Mouse (Mus musculus): ENCODE data around the gene Igf2bp3. TPM values are rescaled to one million over a fixed set of nuclear protein-coding genes. Genes with fewer than 3 reads are reported as not detected.
A peak's percentile ranks its signal among the peaks of the same experiment; 100 is the strongest.

The Igf2bp3 gene
- polyA plus RNA-seq, 1 experiment, result 0.30 TPM

GRCm38 (mm10) chr6:49046976-49047375, 167.8 kb downstream of the Igf2bp3 start:
- H3K79me2 ChIP-seq (ENCODE audit: control insufficient read depth, insufficient read depth), result no peaks in the 10 kb centered on the region
- H3ac ChIP-seq (ENCODE audit: control insufficient read depth, insufficient read length, low read depth), result no peak overlapping the region
- H3K27me3 ChIP-seq (ENCODE audit: control insufficient read depth, insufficient read depth, insufficient read length), result no peaks in the 10 kb centered on the region
- H3K79me3 ChIP-seq (ENCODE audit: low read depth), result no peaks in the 10 kb centered on the region
- TF ChIP-seq MYOD1 (IDR thresholded peaks at IDR 0.05; ENCODE audit: control insufficient read depth, insufficient read length, low read depth), result no peak
- TF ChIP-seq FOSL1 (IDR thresholded peaks at IDR 0.05; ENCODE audit: insufficient read depth, low read length, poor library complexity, severe bottlenecking), result no peak
- TF ChIP-seq CEBPB (IDR thresholded peaks at IDR 0.05; ENCODE audit: low read depth), result no peak
- no peak for TF ChIP-seq USF1 (IDR thresholded peaks at IDR 0.05; ENCODE audit: low read depth)
- TF ChIP-seq MAX (IDR thresholded peaks at IDR 0.05), result no peak
- TF ChIP-seq CTCF (IDR thresholded peaks at IDR 0.05; ENCODE audit: control insufficient read depth, insufficient read depth, insufficient read length), result no peak
- TF ChIP-seq MYOG (IDR thresholded peaks at IDR 0.05; ENCODE audit: control insufficient read depth, extremely low read depth, insufficient read length), result no peak
- no peak overlapping the region for H3K4me3 ChIP-seq (ENCODE audit: insufficient read depth, poor library complexity, severe bottlenecking)
- no peaks in the 10 kb centered on the region for H3K36me3 ChIP-seq (ENCODE audit: control insufficient read depth, insufficient read depth)

- no peaks in the 10 kb centered on the region for H3K36me3 ChIP-seq (ENCODE audit: control insufficient read depth, insufficient read depth)
- H3K4me3 ChIP-seq (ENCODE audit: insufficient read depth, poor library complexity, severe bottlenecking), result no peak overlapping the region
- no peak overlapping the region for H3ac ChIP-seq (ENCODE audit: control insufficient read depth, insufficient read length, low read depth)
- no peaks in the 10 kb centered on the region for H3K79me3 ChIP-seq (ENCODE audit: low read depth)
- H3K27me3 ChIP-seq (ENCODE audit: control insufficient read depth, insufficient read depth, insufficient read length), result no peaks in the 10 kb centered on the region
- TF ChIP-seq CEBPB (IDR thresholded peaks at IDR 0.05; ENCODE audit: low read depth) (no peak), MYOD1 (IDR thresholded peaks at IDR 0.05; ENCODE audit: control insufficient read depth, insufficient read length, low read depth) (peak; percentile 100)
- no peaks in the 10 kb centered on the region for H3K79me2 ChIP-seq (ENCODE audit: control insufficient read depth, insufficient read depth)
Observed at GRCm38 (mm10) chr6:49046502-49046901, 168.3 kb downstream of the Igf2bp3 start.

GRCm38 (mm10) chr6:49039470-49040180, 175.1 kb downstream of the Igf2bp3 start:
- Histone ChIP-seq H3K4me3 (ENCODE audit: insufficient read depth, poor library complexity, severe bottlenecking) (no peak overlapping the region), H3K79me2 (ENCODE audit: control insufficient read depth, insufficient read depth) (no peaks in the 10 kb centered on the region), H3K36me3 (ENCODE audit: control insufficient read depth, insufficient read depth) (no peaks in the 10 kb centered on the region), H3K79me3 (ENCODE audit: low read depth) (no peaks in the 10 kb centered on the region), H3ac (ENCODE audit: control insufficient read depth, insufficient read length, low read depth) (peak overlapping the region; percentile 18), H3K27me3 (ENCODE audit: control insufficient read depth, insufficient read depth, insufficient read length) (no peaks in the 10 kb centered on the region)
- TF ChIP-seq CTCF (IDR thresholded peaks at IDR 0.05; ENCODE audit: control insufficient read depth, insufficient read depth, insufficient read length) (peak; percentile 28), MYOG (IDR thresholded peaks at IDR 0.05; ENCODE audit: control insufficient read depth, extremely low read depth, insufficient read length) (no peak)

- H3ac ChIP-seq (ENCODE audit: control insufficient read depth, insufficient read length, low read depth), result no peak overlapping the region
- H3K36me3 ChIP-seq (ENCODE audit: control insufficient read depth, insufficient read depth), result no peaks in the 10 kb centered on the region
- TF ChIP-seq MAX (IDR thresholded peaks at IDR 0.05), result no peak
- no peak for TF ChIP-seq FOSL1 (IDR thresholded peaks at IDR 0.05; ENCODE audit: insufficient read depth, low read length, poor library complexity, severe bottlenecking)
- TF ChIP-seq MYOD1 (IDR thresholded peaks at IDR 0.05; ENCODE audit: control insufficient read depth, insufficient read length, low read depth), result no peak
- H3K4me3 ChIP-seq (ENCODE audit: insufficient read depth, poor library complexity, severe bottlenecking), result no peak overlapping the region
- no peaks in the 10 kb centered on the region for H3K79me2 ChIP-seq (ENCODE audit: control insufficient read depth, insufficient read depth)
- peaks cover 3% of the 10 kb centered on the region for H3K27me3 ChIP-seq (ENCODE audit: control insufficient read depth, insufficient read depth, insufficient read length)
- H3K79me3 ChIP-seq (ENCODE audit: low read depth), result no peaks in the 10 kb centered on the region
Observed at GRCm38 (mm10) chr6:49037268-49037662, 177.5 kb downstream of the Igf2bp3 start.

GRCm38 (mm10) chr6:49036275-49037267, 178.2 kb downstream of the Igf2bp3 start, which contains the start of gene Gpnmb:
Gene Gpnmb, plus strand, starts transcription at chr6:49036546.
- TF ChIP-seq FOSL1 (IDR thresholded peaks at IDR 0.05; ENCODE audit: insufficient read depth, low read length, poor library complexity, severe bottlenecking) (no peak), CEBPB (IDR thresholded peaks at IDR 0.05; ENCODE audit: low read depth) (no peak)
- Histone ChIP-seq H3K79me3 (ENCODE audit: low read depth) (no peaks in the 10 kb centered on the region), H3K36me3 (ENCODE audit: control insufficient read depth, insufficient read depth) (no peaks in the 10 kb centered on the region), H3ac (ENCODE audit: control insufficient read depth, insufficient read length, low read depth) (no peak within 1 kb of the TSS), H3K4me3 (ENCODE audit: insufficient read depth, poor library complexity, severe bottlenecking) (no peak within 1 kb of the TSS), H3K27me3 (ENCODE audit: control insufficient read depth, insufficient read depth, insufficient read length) (peaks cover 3% of the 10 kb centered on the region), H3K79me2 (ENCODE audit: control insufficient read depth, insufficient read depth) (no peaks in the 10 kb centered on the region)

Other genes starting within 250 kb of the Igf2bp3 start
- not detected for gene Doxl2, start 240.0 kb downstream of the Igf2bp3 start, polyA plus RNA-seq (2012; fragmentation: generic; extraction: Trizol)
- gene Svs1, start 228.1 kb downstream of the Igf2bp3 start, polyA plus RNA-seq (2012; fragmentation: generic; extraction: Trizol), result not detected
- 0.88 TPM for gene Gpnmb, start 178.4 kb downstream of the Igf2bp3 start, polyA plus RNA-seq (2012; fragmentation: generic; extraction: Trizol)
- gene Malsu1, start 141.2 kb downstream of the Igf2bp3 start, polyA plus RNA-seq (2012; fragmentation: generic; extraction: Trizol), result 19.3 TPM
- gene Tra2a, start 49.1 kb upstream of the Igf2bp3 start, polyA plus RNA-seq (2012; fragmentation: generic; extraction: Trizol), result 48.5 TPM
- gene Ccdc126, start 104.3 kb upstream of the Igf2bp3 start, polyA plus RNA-seq (2012; fragmentation: generic; extraction: Trizol), result 3.4 TPM
- gene Fam221a, start 152.8 kb upstream of the Igf2bp3 start, polyA plus RNA-seq (2012; fragmentation: generic; extraction: Trizol), result 2.9 TPM
- not detected for gene Stk31, start 180.6 kb upstream of the Igf2bp3 start, polyA plus RNA-seq (2012; fragmentation: generic; extraction: Trizol)

All from C2C12 (cell line).